In the genomic region with DNA sequence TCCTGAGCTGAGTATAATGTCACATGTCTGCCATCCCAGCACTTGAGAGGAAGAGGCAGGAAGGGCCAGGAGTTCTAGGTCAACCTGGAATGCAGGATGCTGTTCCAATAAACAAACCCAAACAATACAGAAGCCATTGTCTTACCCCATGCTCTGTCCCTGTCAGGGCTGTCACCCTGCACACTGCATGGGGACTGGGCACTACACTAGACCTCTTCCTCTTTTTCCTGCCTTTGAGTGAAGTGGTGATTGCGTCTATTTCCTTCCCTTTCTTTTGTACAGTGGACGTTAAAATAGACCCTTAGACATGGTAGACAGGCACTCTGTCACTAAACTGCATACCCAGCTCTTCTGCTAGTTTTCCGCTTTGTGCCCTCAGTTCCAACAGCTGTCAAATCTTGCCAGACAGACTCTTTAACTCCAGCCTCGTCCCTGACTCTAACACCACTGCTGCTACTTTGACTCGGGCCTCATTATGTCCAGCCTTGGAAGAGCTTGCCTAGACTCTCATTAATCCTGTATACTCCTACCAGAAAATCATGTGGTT, we compare ENCODE assay signal across 12 mouse cellular contexts. TPM values are rescaled to one million over a fixed set of nuclear protein-coding genes. Genes with fewer than 3 reads are reported as not detected.
DNase-seq lines count a peak whose midpoint lies in the region; ATAC-seq lines count a peak whose summit lies in the region.
"Had no signal": no experiment of that assay in that cellular context is flagged by ENCODE, and none has a peak within 500 bp of the region (broad histone marks: within the 10 kb centered on the region; RNA-seq: fewer than 3 reads in every experiment).

No protein-coding gene starts in this region.

- no peak overlapping the region for H3K4me2 ChIP-seq in kidney, embryonic 15.5 days
- no peak overlapping the region for H3K4me2 ChIP-seq in lung, embryonic 16.5 days (ENCODE audit: low read depth, low read length)
- H3K4me2 ChIP-seq: embryonic facial prominence, embryonic 12.5 days had no signal

- 0 out of 2 replicates have a peak overlapping the region, but pooled peaks have one; percentile 9 for H3K27ac ChIP-seq in kidney, embryonic 15.5 days
- H3K27ac ChIP-seq in lung, embryonic 16.5 days (ENCODE audit: low read length), result peak overlapping the region; percentile 69
- H3K27ac ChIP-seq: embryonic facial prominence, embryonic 12.5 days had no signal

- no peak for DNase-seq in kidney, postnatal 4 days
- DNase-seq in 416B (ENCODE audit: low read depth), result peak; percentile 73
- DNase-seq in brain, adult 2 months (ENCODE audit: low read depth, low spot score), result peak; percentile 37
- DNase-seq in urinary bladder, postnatal 25 days (ENCODE audit: low spot score), result no peak
- no peak for DNase-seq in thymus, adult 18-20 months
- no peak for DNase-seq in retina, embryonic 14.5 days (ENCODE audit: low spot score)
- DNase-seq: cerebellum, adult 2 months; right cerebral cortex, adult 18-20 months; thymus, adult 2 months had no signal

- H3K36me3 ChIP-seq in kidney, embryonic 15.5 days, result peaks cover 86% of the 10 kb centered on the region
- H3K36me3 ChIP-seq in lung, embryonic 16.5 days (ENCODE audit: control insufficient read depth, insufficient read depth, low read length), result peaks cover 23% of the 10 kb centered on the region

- H3K9ac ChIP-seq in kidney, embryonic 15.5 days, result no peak overlapping the region
- H3K9ac ChIP-seq in lung, embryonic 16.5 days (ENCODE audit: low read length), result 0 out of 2 replicates have a peak overlapping the region, but pooled peaks have one; percentile 15
- H3K9ac ChIP-seq: embryonic facial prominence, embryonic 12.5 days had no signal

- H3K9me3 ChIP-seq in kidney, embryonic 15.5 days (replicated peaks), result no peaks in the 10 kb centered on the region
- H3K9me3 ChIP-seq in lung, embryonic 16.5 days (ENCODE audit: control insufficient read depth, low read length), result no peaks in the 10 kb centered on the region
- H3K9me3 ChIP-seq: embryonic facial prominence, embryonic 12.5 days had no signal

- WGBS in kidney, embryonic 15.5 days, result 76% methylated on average over 5 of the region's 5 CpGs
- WGBS in lung, embryonic 16.5 days, result 69% methylated on average over 5 of the region's 5 CpGs

- ATAC-seq in kidney, embryonic 15.5 days (replicated peaks; ENCODE audit: low FRiP score), result no peak
- peak; percentile 95 for ATAC-seq in lung, embryonic 16.5 days (ENCODE audit: low read depth)

- H3K27me3 ChIP-seq in kidney, embryonic 15.5 days, result no peaks in the 10 kb centered on the region
- H3K27me3 ChIP-seq in lung, embryonic 16.5 days (ENCODE audit: control insufficient read depth, insufficient read depth, low read depth, low read length), result no peaks in the 10 kb centered on the region
- H3K27me3 ChIP-seq: embryonic facial prominence, embryonic 12.5 days had no signal

- H3K4me3 ChIP-seq in kidney, embryonic 15.5 days (replicated peaks), result no peak overlapping the region
- H3K4me3 ChIP-seq in lung, embryonic 16.5 days (ENCODE audit: low read length), result no peak overlapping the region
- H3K4me3 ChIP-seq: embryonic facial prominence, embryonic 12.5 days had no signal

- H3K4me1 ChIP-seq in kidney, embryonic 15.5 days, result no peaks in the 10 kb centered on the region
- no peaks in the 10 kb centered on the region; the same call in 1 of the 2 replicates for H3K4me1 ChIP-seq in lung, embryonic 16.5 days (replicated peaks; ENCODE audit: control insufficient read depth, insufficient read depth, low read length)
- H3K4me1 ChIP-seq: embryonic facial prominence, embryonic 12.5 days had no signal

RNA-seq across cellular contexts. Expression of a gene that starts 13.9 kb away (rescaled TPM):
- polyA plus RNA-seq in kidney, embryonic 15.5 days (2015; fragmentation: Nextera tagmentation; extraction: Ambion mirVana), result 40.0 and 40.1 TPM in 2 replicates
- polyA plus RNA-seq in lung, embryonic 16.5 days (2015; fragmentation: Nextera tagmentation; extraction: Ambion mirVana), result 36.2 and 36.7 TPM in 2 replicates

RNA-seq across cellular contexts. Expression of a gene that starts 26.7 kb away (rescaled TPM):
- 47.7 and 48.3 TPM in 2 replicates for polyA plus RNA-seq in kidney, embryonic 15.5 days (2015; fragmentation: Nextera tagmentation; extraction: Ambion mirVana)
- polyA plus RNA-seq in lung, embryonic 16.5 days (2015; fragmentation: Nextera tagmentation; extraction: Ambion mirVana), result 48.5 and 50.3 TPM in 2 replicates

RNA-seq across cellular contexts. Expression of a gene that starts 35.4 kb away (rescaled TPM):
- polyA plus RNA-seq in kidney, embryonic 15.5 days (2015; fragmentation: Nextera tagmentation; extraction: Ambion mirVana), result 107 and 113 TPM in 2 replicates
- polyA plus RNA-seq in lung, embryonic 16.5 days (2015; fragmentation: Nextera tagmentation; extraction: Ambion mirVana), result 87.7 and 97.8 TPM in 2 replicates

RNA-seq across cellular contexts. Expression of a gene that starts 55.7 kb away (rescaled TPM):
- polyA plus RNA-seq in kidney, embryonic 15.5 days (2015; fragmentation: Nextera tagmentation; extraction: Ambion mirVana), result 3.3 and 3.5 TPM in 2 replicates
- 2.1 and 2.5 TPM in 2 replicates for polyA plus RNA-seq in lung, embryonic 16.5 days (2015; fragmentation: Nextera tagmentation; extraction: Ambion mirVana)

Comparison
In these comparisons a context has a peak if more than half of its experiments do, and no peak if none do; other contexts are left out.
1. DNase-seq: peak in 416B (single experiment) and brain, adult 2 months (single experiment); none in kidney, postnatal 4 days (0 of 2), urinary bladder, postnatal 25 days (single experiment), thymus, adult 18-20 months (0 of 2) and retina, embryonic 14.5 days (single experiment).